Mouse (Mus musculus) embryo, embryonic 9.5 days (tissue): ENCODE measurements around the gene Prr13.
A peak's percentile ranks its signal among the peaks of the same experiment; 100 is the strongest.

Source experiments
- DNase-seq: peaks from one replicate; pipeline ENCODE4 v3.0.0-alpha.2; 2017; ENCODE audit errors: extremely low spot score

Prr13 gene

GRCm38 (mm10) chr15:102505073-102505769 is 46.4 kb downstream of the Prr13 start:
- no peak for DNase-seq

GRCm38 (mm10) chr15:102505770-102506463 is 47.1 kb downstream of the Prr13 start:
- no peak for DNase-seq

DNA sequence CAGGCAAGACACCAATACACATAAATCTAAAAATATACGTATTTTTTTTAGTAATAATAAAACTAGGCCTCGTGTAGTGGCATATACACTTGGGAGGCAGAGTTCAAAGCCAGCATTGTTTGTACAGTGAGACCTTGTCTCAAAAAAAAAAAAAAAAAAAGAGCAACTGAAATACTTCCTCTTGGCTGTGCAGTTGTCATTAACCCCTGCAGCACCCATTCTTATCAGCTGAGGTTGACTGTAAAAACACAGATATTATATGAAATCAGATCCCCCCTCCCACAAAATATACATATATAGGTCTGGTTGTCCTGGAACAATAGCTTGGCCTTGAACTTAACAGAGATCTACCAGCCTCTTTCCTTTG is 47.6 kb downstream of the Prr13 start:
- DNase-seq, result no peak

- no peak for DNase-seq
Observed at GRCm38 (mm10) chr15:102506864-102507263, 48.0 kb downstream of the Prr13 start.

DNA sequence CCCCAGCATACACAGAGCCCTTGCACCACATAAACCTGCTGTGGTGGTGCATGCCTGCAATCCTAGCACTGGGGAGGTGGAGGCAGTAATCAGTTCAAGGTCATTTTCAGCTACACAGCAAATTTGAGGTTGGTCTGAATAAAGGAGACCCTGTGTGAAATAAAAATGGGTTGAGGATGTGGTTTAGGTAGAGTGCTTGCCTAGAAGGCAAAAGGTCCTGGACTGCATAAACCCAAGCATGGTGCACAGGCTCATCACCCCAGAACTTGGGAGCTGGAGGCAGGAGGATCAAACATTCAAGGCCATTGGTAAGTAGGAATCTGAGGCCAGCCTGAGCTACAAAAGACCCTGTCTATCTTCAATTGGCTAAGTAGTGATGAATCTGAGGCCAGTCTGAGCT is 48.7 kb downstream of the Prr13 start:
- DNase-seq, result no peak

- DNase-seq, result no peak
Observed at GRCm38 (mm10) chr15:102508336-102508735, 49.5 kb downstream of the Prr13 start.

- DNase-seq, result no peak
Observed at GRCm38 (mm10) chr15:102510110-102510509, 51.3 kb downstream of the Prr13 start.

- peak; percentile 97 for DNase-seq
Observed at GRCm38 (mm10) chr15:102510590-102511284, 51.9 kb downstream of the Prr13 start.

- DNase-seq, result peak; percentile 54
Observed at GRCm38 (mm10) chr15:102511285-102511833, 52.5 kb downstream of the Prr13 start.

GRCm38 (mm10) chr15:102512010-102512409 is 53.2 kb downstream of the Prr13 start:
- DNase-seq, result no peak
